Mouse (Mus musculus): ENCODE results near the gene Sema3d. TPM values are rescaled to one million over a fixed set of nuclear protein-coding genes. Genes with fewer than 3 reads are reported as not detected.

Gene Sema3d
- polyA plus RNA-seq, 1 experiment from 2014 or later, result 3.4 TPM

- no peak overlapping the region for H3K9ac ChIP-seq (replicated peaks; ENCODE audit: low read depth)
- TF ChIP-seq EP300 (IDR thresholded peaks at IDR 0.05) (no peak), CTCF (IDR thresholded peaks at IDR 0.05) (no peak)
- no peak overlapping the region for H3K27ac ChIP-seq (ENCODE audit: low read length)
- 32% methylated on average over 2 of the region's 2 CpGs for WGBS
- H3K4me1 ChIP-seq (ENCODE audit: insufficient read depth, low read depth, low read length), result no peaks in the 10 kb centered on the region
- DNase-seq (ENCODE audit: low spot score) (no peak), ATAC-seq (no peak)
- no peak overlapping the region for H3K4me2 ChIP-seq (replicated peaks; ENCODE audit: low read depth, low read length)
- no peaks in the 10 kb centered on the region for H3K36me3 ChIP-seq (ENCODE audit: insufficient read depth, low read length)
- no peaks in the 10 kb centered on the region for H3K27me3 ChIP-seq (replicated peaks; ENCODE audit: insufficient read depth, low read length)
- H3K9me3 ChIP-seq (ENCODE audit: low read length), result no peaks in the 10 kb centered on the region
- H3K4me3 ChIP-seq (ENCODE audit: low read depth, low read length), result no peak overlapping the region
Observed at GRCm38 (mm10) chr5:12399271-12399670, 16.1 kb downstream of the Sema3d start.

DNA sequence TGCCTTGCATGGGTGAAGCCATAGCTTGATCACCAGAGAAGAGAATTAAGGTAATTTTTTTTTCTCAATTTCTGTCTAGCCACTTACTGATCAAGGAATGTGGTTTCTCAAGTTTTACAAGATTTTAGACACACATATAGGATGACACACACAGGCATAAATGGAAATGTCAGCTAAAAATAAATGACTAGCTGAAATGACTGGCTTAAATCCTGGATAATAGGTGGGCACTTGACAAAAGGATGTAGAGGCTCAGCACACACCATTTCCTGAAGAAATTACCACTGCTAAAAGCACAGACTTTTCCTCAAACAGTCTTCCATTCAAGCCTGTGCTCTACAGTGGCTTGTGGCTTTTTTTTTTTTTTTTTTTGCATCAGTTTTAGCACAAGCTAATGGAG is 21.0 kb downstream of the Sema3d start:
- no peak overlapping the region for H3K27ac ChIP-seq (ENCODE audit: low read length)
- no peak for DNase-seq (ENCODE audit: low spot score)
- H3K4me2 ChIP-seq (replicated peaks; ENCODE audit: low read depth, low read length), result no peak overlapping the region
- no peak for ATAC-seq
- H3K9me3 ChIP-seq (ENCODE audit: low read length), result no peaks in the 10 kb centered on the region
- no peak for TF ChIP-seq CTCF (IDR thresholded peaks at IDR 0.05)
- TF ChIP-seq EP300 (IDR thresholded peaks at IDR 0.05), result no peak
- no peak overlapping the region for H3K4me3 ChIP-seq (ENCODE audit: low read depth, low read length)
- no peaks in the 10 kb centered on the region for H3K4me1 ChIP-seq (ENCODE audit: insufficient read depth, low read depth, low read length)
- no peak overlapping the region for H3K9ac ChIP-seq (replicated peaks; ENCODE audit: low read depth)
- H3K36me3 ChIP-seq (ENCODE audit: insufficient read depth, low read length), result no peaks in the 10 kb centered on the region
- no peaks in the 10 kb centered on the region for H3K27me3 ChIP-seq (replicated peaks; ENCODE audit: insufficient read depth, low read length)

DNA sequence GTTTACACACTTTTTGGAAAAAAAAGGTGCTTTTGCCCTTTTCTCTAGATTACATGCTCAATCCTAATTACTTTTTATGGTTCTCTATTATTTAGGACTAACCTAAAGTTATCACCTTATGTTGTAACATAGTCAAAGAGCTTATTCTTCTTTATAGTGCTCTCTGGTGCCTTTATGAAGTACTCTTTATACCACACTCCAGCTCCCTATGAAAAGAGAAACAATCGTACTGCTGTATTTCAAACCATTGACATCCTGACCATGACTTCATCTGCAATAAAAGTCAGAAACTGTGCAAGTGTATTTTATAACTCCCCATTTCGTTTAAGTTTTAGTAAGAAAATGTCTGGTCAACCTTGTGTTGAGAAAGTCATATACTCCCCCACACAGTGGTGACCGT is 29.4 kb downstream of the Sema3d start:
- H3K27me3 ChIP-seq (replicated peaks; ENCODE audit: insufficient read depth, low read length), result no peaks in the 10 kb centered on the region
- no peak overlapping the region for H3K9ac ChIP-seq (replicated peaks; ENCODE audit: low read depth)
- no peak overlapping the region for H3K27ac ChIP-seq (ENCODE audit: low read length)
- H3K4me1 ChIP-seq (ENCODE audit: insufficient read depth, low read depth, low read length), result no peaks in the 10 kb centered on the region
- 71% methylated on average over 3 of the region's 3 CpGs for WGBS
- H3K4me3 ChIP-seq (ENCODE audit: low read depth, low read length), result no peak overlapping the region
- H3K4me2 ChIP-seq (replicated peaks; ENCODE audit: low read depth, low read length), result no peak overlapping the region
- no peak for ATAC-seq
- DNase-seq (ENCODE audit: low spot score), result no peak
- no peaks in the 10 kb centered on the region for H3K36me3 ChIP-seq (ENCODE audit: insufficient read depth, low read length)
- TF ChIP-seq CTCF (IDR thresholded peaks at IDR 0.05), result no peak
- no peak for TF ChIP-seq EP300 (IDR thresholded peaks at IDR 0.05)
- H3K9me3 ChIP-seq (ENCODE audit: low read length), result no peaks in the 10 kb centered on the region

DNA sequence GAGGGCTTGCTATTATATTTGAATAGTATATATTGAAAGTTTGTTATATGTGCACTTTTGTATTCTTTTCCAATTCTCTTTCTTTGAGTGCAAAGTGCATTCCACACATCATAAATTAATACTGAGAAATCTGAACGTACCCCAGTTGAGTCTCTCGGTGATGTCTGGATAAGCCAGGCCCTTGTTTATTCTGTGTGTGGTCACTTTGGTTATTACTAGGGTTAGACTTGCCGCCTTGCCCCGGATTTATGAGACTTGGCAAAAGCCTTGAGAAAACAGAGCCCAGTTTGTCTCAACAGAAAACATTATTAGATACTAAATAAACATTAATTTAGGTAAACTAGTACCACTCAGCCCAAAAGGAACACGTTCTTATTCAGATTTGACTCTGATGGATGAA is 40.1 kb downstream of the Sema3d start:
- WGBS, result 39% methylated on average over 5 of the region's 5 CpGs
- Histone ChIP-seq H3K9ac (replicated peaks; ENCODE audit: low read depth) (no peak overlapping the region), H3K36me3 (ENCODE audit: insufficient read depth, low read length) (no peaks in the 10 kb centered on the region), H3K27ac (ENCODE audit: low read length) (no peak overlapping the region), H3K9me3 (ENCODE audit: low read length) (no peaks in the 10 kb centered on the region), H3K4me2 (replicated peaks; ENCODE audit: low read depth, low read length) (no peak overlapping the region), H3K4me1 (ENCODE audit: insufficient read depth, low read depth, low read length) (no peaks in the 10 kb centered on the region), H3K27me3 (replicated peaks; ENCODE audit: insufficient read depth, low read length) (no peaks in the 10 kb centered on the region), H3K4me3 (ENCODE audit: low read depth, low read length) (no peak overlapping the region)
- DNase-seq (ENCODE audit: low spot score), result no peak
- no peak for ATAC-seq
- TF ChIP-seq EP300 (IDR thresholded peaks at IDR 0.05) (no peak), CTCF (IDR thresholded peaks at IDR 0.05) (no peak)

- ATAC-seq (no peak), DNase-seq (ENCODE audit: low spot score) (no peak)
- H3K9me3 ChIP-seq (ENCODE audit: low read length), result no peaks in the 10 kb centered on the region
- 70% methylated on average over 1 of the region's 1 CpGs for WGBS
- no peaks in the 10 kb centered on the region for H3K27me3 ChIP-seq (replicated peaks; ENCODE audit: insufficient read depth, low read length)
- H3K9ac ChIP-seq (replicated peaks; ENCODE audit: low read depth), result no peak overlapping the region
- H3K27ac ChIP-seq (ENCODE audit: low read length), result no peak overlapping the region
- no peaks in the 10 kb centered on the region for H3K4me1 ChIP-seq (ENCODE audit: insufficient read depth, low read depth, low read length)
- H3K4me3 ChIP-seq (ENCODE audit: low read depth, low read length), result no peak overlapping the region
- no peak overlapping the region for H3K4me2 ChIP-seq (replicated peaks; ENCODE audit: low read depth, low read length)
- H3K36me3 ChIP-seq (ENCODE audit: insufficient read depth, low read length), result no peaks in the 10 kb centered on the region
- TF ChIP-seq EP300 (IDR thresholded peaks at IDR 0.05), result no peak
- TF ChIP-seq CTCF (IDR thresholded peaks at IDR 0.05), result no peak
Observed at GRCm38 (mm10) chr5:12441737-12442136, 58.6 kb downstream of the Sema3d start.

- Histone ChIP-seq H3K9ac (replicated peaks; ENCODE audit: low read depth) (no peak overlapping the region), H3K36me3 (ENCODE audit: insufficient read depth, low read length) (no peaks in the 10 kb centered on the region), H3K4me3 (ENCODE audit: low read depth, low read length) (no peak overlapping the region), H3K27me3 (replicated peaks; ENCODE audit: insufficient read depth, low read length) (no peaks in the 10 kb centered on the region), H3K9me3 (ENCODE audit: low read length) (no peaks in the 10 kb centered on the region), H3K4me1 (ENCODE audit: insufficient read depth, low read depth, low read length) (no peaks in the 10 kb centered on the region), H3K4me2 (replicated peaks; ENCODE audit: low read depth, low read length) (no peak overlapping the region), H3K27ac (ENCODE audit: low read length) (no peak overlapping the region)
- TF ChIP-seq CTCF (IDR thresholded peaks at IDR 0.05) (no peak), EP300 (IDR thresholded peaks at IDR 0.05) (no peak)
- ATAC-seq (no peak), DNase-seq (ENCODE audit: low spot score) (no peak)
- WGBS, result 69% methylated on average over 7 of the region's 7 CpGs
Observed at GRCm38 (mm10) chr5:12442176-12443105, 59.3 kb downstream of the Sema3d start.
